Mouse (Mus musculus) cerebellum, adult 9-11 months (tissue): ENCODE measurements at regions not wholly inside any gene's neighbourhood (a gene's known extent, or its start where the extent isn't known, plus 50 kb on each side); places are given as distances from the start of the nearest gene placed in this dataset.

Source experiments
- DNase-seq: peaks from one replicate; pipeline ENCODE4 v3.0.0; 2022

GRCm38 (mm10) chr4:93935692-93936091, 600.4 kb upstream of the Tusc1 start:
- no peak for DNase-seq

GRCm38 (mm10) chr4:93927117-93927516, 591.8 kb upstream of the Tusc1 start:
- DNase-seq, result no peak

GRCm38 (mm10) chr4:93924402-93924801, 589.1 kb upstream of the Tusc1 start:
- no peak for DNase-seq

DNA sequence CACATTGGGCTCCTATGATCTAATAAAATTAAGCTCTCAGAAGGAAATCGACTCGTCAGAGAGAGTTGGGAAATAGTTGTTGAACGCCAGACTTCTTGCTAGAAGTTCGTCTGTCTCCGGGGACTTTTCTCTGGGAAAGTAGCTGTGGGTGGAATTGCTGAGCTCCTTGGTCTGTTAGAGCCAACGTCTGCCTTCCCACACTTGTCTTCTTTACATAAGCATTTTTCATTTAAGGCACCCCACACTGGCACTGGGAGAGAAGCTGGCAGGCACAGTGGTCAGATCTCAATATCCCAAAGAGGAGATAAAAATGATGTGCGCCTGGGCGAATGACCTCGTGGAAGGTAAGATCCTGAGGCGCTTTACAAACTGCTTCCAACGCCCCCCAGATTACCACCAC, 551.3 kb upstream of the Tusc1 start:
- no peak for DNase-seq

- no peak for DNase-seq
Observed at GRCm38 (mm10) chr4:93881318-93881717, 546.0 kb upstream of the Tusc1 start.

- no peak for DNase-seq
Observed at GRCm38 (mm10) chr4:93879351-93879872, 544.1 kb upstream of the Tusc1 start.

DNA sequence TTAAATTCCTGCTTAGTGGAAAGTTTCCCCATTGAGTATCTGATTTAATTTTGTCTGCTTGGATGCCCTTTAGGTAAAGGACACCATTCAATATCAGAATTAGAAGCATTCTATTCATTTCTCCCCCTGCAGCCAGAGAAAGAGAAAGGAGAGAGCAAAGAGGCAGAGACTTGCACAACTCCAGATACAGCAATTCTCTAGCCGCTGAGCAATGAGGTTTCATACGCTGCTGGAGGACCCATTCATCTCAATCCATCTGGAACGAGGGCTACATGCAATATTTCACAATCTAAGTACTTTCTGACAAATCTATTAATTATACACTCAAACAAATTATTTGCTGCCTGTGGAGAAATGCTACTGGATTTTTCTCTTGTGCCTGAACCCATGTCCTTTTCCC, 538.0 kb upstream of the Tusc1 start:
- no peak for DNase-seq

- DNase-seq, result no peak
Observed at GRCm38 (mm10) chr4:93853451-93853850, 518.1 kb upstream of the Tusc1 start.

GRCm38 (mm10) chr4:93849178-93849577, 513.9 kb upstream of the Tusc1 start:
- DNase-seq, result no peak

DNA sequence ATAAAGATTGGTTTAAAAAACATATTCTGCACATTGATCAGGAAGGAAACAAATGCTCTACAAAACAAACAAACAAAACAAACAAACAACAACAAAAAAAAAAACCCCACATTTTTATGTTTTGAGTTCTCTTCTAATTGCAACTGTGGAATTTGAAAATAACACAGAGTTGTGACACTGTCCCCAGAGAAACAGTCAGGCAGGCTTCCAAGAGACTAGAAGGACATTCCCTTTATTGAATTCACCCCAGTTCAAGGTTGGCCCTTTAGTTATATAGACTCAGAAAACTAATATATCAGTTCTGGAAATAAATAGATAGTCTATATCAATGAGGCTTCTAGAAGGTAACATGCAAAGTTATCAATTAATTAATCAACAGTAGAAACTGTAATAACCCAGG, 495.4 kb upstream of the Tusc1 start:
- no peak for DNase-seq

DNA sequence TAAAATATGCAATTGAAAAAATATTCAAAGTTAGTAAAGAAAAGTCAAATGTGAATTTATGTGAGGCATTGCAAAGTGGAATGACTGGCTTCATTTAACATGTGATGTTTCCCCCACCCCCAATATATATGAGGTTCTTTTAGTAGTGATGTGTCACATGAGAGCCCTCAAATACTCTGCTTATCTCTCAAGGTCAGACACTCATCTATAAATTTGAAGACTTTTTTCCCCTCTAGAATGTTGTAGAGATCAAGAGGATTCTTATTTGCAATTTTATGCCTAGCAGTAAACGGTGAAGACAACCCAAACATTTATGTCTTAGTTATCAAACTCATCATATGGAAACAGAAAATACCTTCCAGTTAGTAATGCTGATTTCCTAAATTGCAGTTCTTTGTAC, 457.8 kb upstream of the Tusc1 start:
- DNase-seq, result no peak

- DNase-seq, result no peak
Observed at GRCm38 (mm10) chr4:93790157-93790556, 454.8 kb upstream of the Tusc1 start.

DNA sequence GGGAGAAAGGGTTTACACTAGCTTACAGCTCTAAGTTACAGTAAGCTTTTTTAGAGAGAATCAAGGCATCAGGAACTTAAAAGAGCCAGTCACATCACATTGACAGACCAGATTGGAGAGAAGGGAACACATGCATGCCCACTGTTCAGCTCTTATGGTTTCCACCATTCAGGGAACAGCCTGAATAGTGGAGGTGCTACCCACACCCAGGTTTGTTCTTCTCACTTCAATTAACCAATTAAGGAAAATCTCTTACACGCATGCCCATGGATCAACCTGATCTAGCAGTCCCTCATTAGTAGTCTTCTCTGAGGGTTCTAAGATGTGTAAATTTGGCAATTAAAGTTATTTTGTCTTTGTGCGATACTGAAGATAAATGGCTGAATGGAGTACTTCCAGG, 419.2 kb upstream of the Tusc1 start:
- no peak for DNase-seq

DNA sequence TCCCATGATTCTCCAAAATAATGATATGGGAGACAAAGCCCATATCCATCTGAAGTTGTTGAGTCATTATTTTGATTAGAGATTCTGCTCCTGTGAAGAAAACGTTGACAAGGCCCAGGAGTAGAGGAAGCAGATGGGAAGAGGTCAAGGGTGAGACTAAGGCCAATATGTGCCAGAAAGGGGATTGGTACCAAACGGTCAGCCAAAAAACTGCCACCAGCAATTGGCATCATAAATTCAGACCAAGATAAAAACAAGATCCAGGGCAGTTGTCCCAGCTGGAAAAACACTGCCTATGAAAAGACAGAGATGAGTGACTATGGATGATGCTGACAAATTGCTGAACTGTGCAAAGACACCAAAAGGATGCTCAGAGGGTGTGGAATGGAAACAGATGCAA, 411.0 kb upstream of the Tusc1 start:
- DNase-seq, result no peak

DNA sequence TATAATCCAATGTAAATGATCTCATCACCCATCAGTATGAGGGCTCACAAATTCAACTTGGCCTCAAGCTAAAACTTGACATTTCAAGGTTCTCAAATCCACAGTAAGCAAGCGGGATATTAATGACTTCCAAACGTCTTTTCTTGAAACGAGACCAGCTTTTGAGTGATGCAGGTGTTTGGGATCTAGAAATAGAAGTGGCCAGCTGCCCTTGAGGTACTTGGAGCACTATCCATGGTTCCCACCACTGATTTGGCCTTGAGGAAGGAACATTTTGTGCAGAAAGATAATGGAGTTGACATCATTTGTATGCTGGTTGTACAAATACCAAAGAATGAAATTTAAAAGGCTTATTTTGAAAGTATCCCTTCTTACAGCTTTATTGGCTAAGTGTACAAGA, 378.4 kb upstream of the Tusc1 start:
- DNase-seq, result peak; percentile 25

- no peak for DNase-seq
Observed at GRCm38 (mm10) chr4:93676403-93677039, 341.2 kb upstream of the Tusc1 start.

GRCm38 (mm10) chr4:93675739-93676402, 340.6 kb upstream of the Tusc1 start:
- no peak for DNase-seq

DNA sequence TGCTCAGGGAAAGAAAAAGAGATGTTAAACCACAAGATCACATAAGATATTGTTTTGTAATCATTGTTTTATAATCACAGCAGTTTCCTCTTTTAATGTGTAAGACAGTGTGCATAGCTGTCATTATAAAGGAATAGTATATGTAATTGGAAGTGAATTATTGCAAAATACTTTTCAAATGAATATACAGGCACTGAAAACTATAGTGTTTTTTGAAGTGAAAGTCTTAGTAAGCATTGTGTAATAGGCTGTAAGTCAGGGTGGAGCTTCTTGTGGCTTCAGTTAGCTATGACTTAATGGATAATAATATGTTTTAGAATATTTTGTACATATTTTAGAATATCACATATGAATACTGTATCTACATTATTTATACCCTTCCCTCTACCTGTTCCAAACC, 333.7 kb upstream of the Tusc1 start:
- no peak for DNase-seq

DNA sequence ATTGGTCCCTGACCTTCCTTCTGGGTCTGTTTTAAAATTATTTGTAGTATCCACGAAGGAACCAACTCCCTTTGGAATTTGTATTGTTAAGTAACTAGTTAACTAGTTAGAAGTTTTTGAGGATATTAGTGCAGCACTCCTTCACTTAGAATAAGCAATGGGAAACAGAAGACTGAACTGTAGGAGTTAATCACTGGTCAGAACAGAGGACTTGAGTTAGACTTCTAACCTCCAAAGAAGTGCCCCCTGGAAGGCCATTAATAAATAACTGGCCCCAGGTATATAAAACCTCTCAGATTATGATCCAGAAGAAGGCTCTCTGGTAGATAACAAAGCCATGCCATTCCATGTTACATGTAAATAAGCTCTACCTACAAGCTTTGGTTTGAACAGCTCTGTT, 329.0 kb upstream of the Tusc1 start:
- DNase-seq, result no peak

DNA sequence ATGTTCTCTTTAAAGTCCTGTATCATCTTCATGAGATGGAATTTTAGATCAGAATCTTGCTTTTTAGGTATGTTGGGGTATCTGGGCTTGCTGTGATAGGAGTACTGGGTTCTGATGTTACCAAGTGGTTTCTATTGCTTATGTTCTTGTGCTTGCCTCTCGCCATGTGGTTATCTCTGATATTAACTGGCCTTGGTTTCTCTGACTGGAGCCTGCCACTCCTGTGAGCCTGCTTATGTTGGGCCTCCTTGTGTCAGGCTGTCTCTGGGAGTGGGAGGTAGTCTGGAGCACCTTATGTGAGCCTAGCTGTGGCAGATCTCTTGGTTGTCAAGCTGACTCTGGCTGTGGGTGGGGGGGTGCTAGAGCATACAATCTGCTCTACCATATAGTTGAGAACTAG, 302.9 kb upstream of the Tusc1 start:
- no peak for DNase-seq

DNA sequence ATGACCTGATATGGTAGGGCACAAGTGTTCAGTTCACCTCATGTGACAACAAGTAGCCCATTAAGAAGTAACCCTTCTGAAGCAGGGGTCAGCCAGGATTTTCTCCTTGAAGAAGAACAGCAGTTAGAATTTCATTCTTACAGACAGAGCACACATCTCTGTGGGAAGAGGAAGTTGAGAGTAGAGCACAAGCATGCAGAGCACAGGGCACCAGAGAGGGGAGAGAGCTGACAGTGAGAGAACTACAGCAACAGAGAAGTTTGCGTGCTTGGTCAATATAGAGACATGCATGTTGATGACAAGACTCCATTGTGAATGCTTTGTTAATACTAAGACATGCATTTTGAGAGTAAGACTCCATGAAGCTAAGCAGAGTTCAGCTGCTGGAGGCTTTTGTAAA, 263.2 kb upstream of the Tusc1 start:
- DNase-seq, result no peak

DNA sequence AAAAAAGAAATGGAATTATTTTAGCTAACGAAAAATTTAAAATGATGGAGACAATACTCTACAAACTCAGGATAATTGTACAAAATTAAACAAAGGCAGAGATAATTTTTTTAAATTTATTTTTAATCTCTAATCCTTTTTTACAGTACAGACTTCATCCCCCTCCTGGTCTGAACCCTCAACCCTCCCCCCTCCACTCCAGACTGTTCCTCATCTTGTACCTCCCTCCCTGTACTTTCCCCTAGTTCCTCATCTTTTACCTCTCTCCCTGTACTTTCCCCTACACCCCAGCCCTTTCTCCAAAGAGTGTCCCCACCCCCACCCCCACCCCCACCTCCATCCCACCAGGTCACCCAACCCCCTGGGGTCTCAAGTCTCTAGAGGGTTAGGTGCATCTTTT, 249.0 kb upstream of the Tusc1 start:
- DNase-seq, result no peak

DNA sequence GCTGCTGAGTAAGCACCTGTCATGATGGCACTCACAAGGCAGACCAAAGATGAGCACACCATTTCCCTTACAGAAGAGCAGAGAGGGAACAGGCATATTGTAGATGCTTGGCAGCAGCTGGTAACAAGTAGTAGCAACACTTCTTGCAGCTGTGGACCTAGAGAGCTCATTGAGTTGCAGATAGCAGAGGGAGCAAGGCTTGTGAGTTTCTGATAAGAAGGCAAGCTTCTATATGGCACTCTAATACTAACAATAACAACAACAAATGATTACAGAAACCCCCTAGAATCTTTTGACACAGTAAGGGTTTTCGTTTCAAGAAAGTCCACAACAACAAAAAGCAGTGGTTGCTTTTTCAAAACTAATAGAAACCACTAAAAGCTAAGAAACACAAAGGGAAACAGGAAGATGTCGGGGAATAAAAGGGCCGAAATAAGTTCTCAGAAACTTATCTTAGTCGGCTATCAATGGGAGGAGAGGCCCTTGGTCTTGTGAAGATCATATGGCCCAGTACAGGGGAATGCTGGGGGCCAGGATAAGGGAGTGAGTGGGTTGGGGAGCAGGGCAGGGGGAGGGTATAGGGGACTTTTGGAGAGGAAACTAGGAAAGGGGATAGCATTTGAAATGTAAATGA, 248.5 kb upstream of the Tusc1 start:
- DNase-seq, result no peak

DNA sequence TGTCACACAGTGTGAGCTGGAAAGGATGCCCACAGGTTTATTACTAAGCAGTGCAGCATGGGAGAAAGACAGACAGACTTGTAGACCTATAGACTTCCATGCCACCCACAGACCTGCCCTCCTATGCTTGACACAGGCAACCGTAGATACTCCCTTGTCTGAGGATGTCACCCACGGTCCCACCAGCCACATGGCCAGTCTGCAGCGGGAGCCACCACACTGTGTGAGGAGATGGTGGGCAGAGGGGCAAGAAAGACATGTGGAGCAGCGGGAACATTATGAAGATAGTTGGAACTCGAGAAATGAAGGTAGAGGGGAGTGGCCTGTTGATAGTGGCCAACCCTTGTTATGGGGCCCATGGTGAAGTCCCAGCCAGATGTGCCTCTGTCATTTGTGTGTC, 244.0 kb upstream of the Tusc1 start:
- no peak for DNase-seq
